Mouse (Mus musculus) thymus, adult 2 months (tissue): ENCODE measurements around the gene Erp44. TPM values are rescaled to one million over a fixed set of nuclear protein-coding genes. Genes with fewer than 3 reads are reported as not detected.

Source experiments
- DNase-seq: peaks from one replicate; pipeline ENCODE4 v3.0.0; 2021
- H3K27ac ChIP-seq: fragments of 200-500 bp; 2 replicates; pipeline ENCODE4 v1.5.1; 2012; ENCODE audit warnings: low read length, control low read depth; ENCODE audit not compliant: control insufficient read depth, insufficient read depth
- H3K27me3 ChIP-seq: fragments of 200-500 bp; 2 replicates; pipeline ENCODE4 v1.6.1; 2012; ENCODE audit warnings: mild to moderate bottlenecking, low read length, moderate library complexity, mixed read lengths; ENCODE audit not compliant: control insufficient read depth, insufficient read depth
- H3K36me3 ChIP-seq: fragments of 200-500 bp; 2 replicates; pipeline ENCODE4 v1.6.1; 2012; ENCODE audit warnings: mild to moderate bottlenecking, low read length, moderate library complexity; ENCODE audit not compliant: control insufficient read depth, insufficient read depth
- H3K4me1 ChIP-seq: fragments of 200-500 bp; replicated peaks from 2 replicates; pipeline ENCODE4 v1.6.1; 2012; ENCODE audit warnings: low read length; ENCODE audit not compliant: control insufficient read depth, insufficient read depth
- H3K4me3 ChIP-seq: fragments of 200-500 bp; 2 replicates; pipeline ENCODE4 v1.5.1; 2012; ENCODE audit warnings: mild to moderate bottlenecking, low read length, control low read depth, moderate library complexity; ENCODE audit not compliant: control insufficient read depth, insufficient read depth
- CTCF ChIP-seq: fragments of 200-500 bp; IDR thresholded peaks from 2 replicates; pipeline ENCODE4 v1.5.1; 2012; ENCODE audit warnings: mild to moderate bottlenecking, control low read depth, low read length, moderate library complexity, borderline replicate concordance; ENCODE audit not compliant: control insufficient read depth, poor library complexity, insufficient read depth; ENCODE audit errors: extremely low read depth
- POLR2A ChIP-seq: fragments of 200-500 bp; IDR thresholded peaks from 2 replicates; pipeline ENCODE4 v1.6.1; 2012; ENCODE audit warnings: mild to moderate bottlenecking, low read length, control low read depth, moderate library complexity; ENCODE audit not compliant: control insufficient read depth, poor library complexity, insufficient read depth; ENCODE audit errors: extremely low read depth
- WGBS: fragments of 180-500 bp; shearing (Covaris S2); methylation state at CpG from one replicate; pipeline ENCODE4 v1.1.7; 2018; 5-methylcytosine and 5-hydroxymethylcytosine counted together
- polyA plus RNA-seq: library from polyadenylated mRNA; depleted of rRNA; stranded (reverse); fragments of >200 nt; gene quantifications from 2 replicates; pipeline ENCODE4 v1.2.3, GENCODE M21; 2012; rRNA removed

Gene Erp44
- polyA plus RNA-seq, 1 experiment: 10.8 TPM

DNA sequence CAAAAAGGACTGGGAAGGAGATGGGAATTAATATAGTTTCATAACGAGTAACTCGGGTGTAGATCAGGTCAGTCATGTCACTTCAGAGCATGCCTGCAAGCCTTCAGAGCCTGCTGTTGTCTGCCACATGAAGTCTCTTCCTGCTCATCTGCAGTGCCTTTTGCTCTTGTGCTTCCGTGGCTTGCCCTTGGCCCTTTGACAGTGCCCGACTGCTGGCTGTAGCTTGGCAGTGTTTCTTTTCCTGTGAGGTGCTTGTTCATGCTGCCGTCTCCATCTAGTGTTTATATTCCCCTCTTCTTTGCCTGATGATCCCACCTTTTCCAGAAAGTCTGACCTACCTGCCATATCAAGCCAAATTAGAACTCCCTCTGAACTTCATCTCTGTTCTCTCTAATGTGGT, 115.5 kb downstream of the Erp44 start:
- DNase-seq: no peak
- 65% methylated on average over 5 of the region's 5 CpGs for WGBS
- Histone ChIP-seq H3K27me3 (no peaks in the 10 kb centered on the region), H3K4me1 (no peaks in the 10 kb centered on the region), H3K4me3 (no peak overlapping the region), H3K27ac (no peak overlapping the region), H3K36me3 (peaks cover 7% of the 10 kb centered on the region; the same call in 1 of the 2 replicates)
- TF ChIP-seq POLR2A (no peak), CTCF (no peak)

DNA sequence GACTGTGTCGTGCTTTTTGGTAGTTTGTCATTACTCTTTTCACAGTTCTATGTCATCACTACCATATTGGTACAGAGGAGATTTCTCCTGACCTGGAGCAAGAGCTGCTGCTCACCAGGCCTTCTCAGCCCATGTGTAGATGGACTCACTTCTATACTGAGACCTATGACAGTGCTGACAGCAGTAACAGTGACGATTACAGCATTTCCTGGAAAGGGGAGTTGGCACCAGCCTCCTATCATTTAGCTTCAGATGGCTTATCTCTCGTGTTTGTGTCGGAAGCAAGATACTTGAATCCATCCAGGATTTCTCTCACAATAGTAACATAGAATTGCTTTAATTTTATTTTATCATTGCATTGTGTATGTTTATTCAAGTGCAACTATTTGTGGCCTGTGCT, 119.0 kb downstream of the Erp44 start:
- peaks cover 3% of the 10 kb centered on the region; the same call in 1 of the 2 replicates for H3K36me3 ChIP-seq
- WGBS: 97% methylated on average over 4 of the region's 4 CpGs
- no peaks in the 10 kb centered on the region for H3K27me3 ChIP-seq
- no peaks in the 10 kb centered on the region for H3K4me1 ChIP-seq
- H3K27ac ChIP-seq: no peak overlapping the region
- TF ChIP-seq CTCF (no peak), POLR2A (no peak)
- no peak for DNase-seq
- H3K4me3 ChIP-seq: no peak overlapping the region

DNA sequence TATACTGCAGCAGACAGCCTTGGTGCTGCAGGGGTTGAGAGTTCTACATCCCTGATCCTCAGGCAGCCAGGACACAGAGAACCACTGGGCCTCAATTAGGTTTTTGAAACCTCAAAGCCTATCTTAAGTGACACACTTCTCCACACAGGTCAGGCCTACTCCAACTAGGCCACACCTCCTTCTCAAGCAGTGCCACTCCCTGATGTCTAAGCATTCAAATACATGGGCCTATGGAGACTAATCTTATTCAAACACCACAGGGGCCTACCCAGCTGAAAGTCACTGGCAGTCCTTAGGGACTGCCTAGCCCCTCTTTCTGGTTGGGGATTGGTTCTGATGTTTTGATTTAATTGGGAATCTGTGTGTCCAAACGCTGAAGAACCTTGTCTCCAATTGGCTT, 123.5 kb downstream of the Erp44 start:
- WGBS: 83% methylated on average over 1 of the region's 1 CpGs
- DNase-seq: no peak
- Histone ChIP-seq H3K4me1 (no peaks in the 10 kb centered on the region), H3K27me3 (no peaks in the 10 kb centered on the region), H3K4me3 (no peak overlapping the region), H3K27ac (no peak overlapping the region), H3K36me3 (peaks cover 3% of the 10 kb centered on the region; the same call in 1 of the 2 replicates)
- no peak for TF ChIP-seq CTCF
- TF ChIP-seq POLR2A: no peak

DNA sequence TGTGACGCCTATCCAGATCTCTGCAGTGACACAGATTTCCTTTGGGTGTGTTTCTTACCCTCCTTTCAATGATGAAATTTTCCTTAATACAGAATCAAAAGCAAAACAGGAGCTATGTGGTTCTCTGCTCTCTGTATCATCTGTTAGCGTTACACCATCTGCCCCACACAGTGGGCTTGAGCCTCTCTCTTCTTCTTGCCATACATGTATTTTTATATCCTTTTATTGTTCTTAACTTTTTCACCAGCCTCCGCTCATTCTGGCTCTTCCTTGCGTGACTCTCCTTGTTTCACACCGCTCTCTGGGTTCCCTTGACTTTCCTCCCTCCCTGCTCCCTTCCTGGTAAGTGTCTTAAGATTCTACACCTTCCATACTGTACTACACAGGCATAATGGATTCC, 126.1 kb downstream of the Erp44 start:
- no peak for TF ChIP-seq POLR2A
- TF ChIP-seq CTCF: no peak
- 97% methylated on average over 5 of the region's 5 CpGs for WGBS
- Histone ChIP-seq H3K4me3 (no peak overlapping the region), H3K36me3 (no peaks in the 10 kb centered on the region), H3K27me3 (no peaks in the 10 kb centered on the region), H3K27ac (no peak overlapping the region), H3K4me1 (no peaks in the 10 kb centered on the region)
- DNase-seq: no peak

DNA sequence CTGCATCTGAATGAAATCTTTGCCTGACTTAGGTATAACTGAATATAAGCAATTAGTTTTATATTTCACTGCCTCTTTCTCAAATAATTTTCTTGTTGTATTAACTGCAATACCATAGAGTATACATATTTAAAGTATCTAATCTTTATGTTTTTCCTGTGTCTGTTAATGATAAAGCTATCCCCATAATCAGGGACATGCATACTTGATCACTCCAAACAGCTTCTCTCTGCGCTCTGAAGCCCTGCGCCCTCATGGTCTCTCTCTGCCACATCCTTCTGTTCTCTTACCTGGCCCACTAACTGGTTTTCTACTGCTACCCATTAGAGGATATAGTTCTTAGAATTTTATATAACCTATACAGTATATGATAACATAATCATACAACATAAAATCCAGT, 129.9 kb downstream of the Erp44 start:
- H3K4me3 ChIP-seq: no peak overlapping the region
- H3K27ac ChIP-seq: no peak overlapping the region
- no peaks in the 10 kb centered on the region for H3K27me3 ChIP-seq
- WGBS: 100% methylated on average over 2 of the region's 2 CpGs
- H3K4me1 ChIP-seq: no peaks in the 10 kb centered on the region
- TF ChIP-seq CTCF (no peak), POLR2A (no peak)
- DNase-seq: no peak
- H3K36me3 ChIP-seq: no peaks in the 10 kb centered on the region

Other genes with a start within 250 kb of the Erp44 start
- gene Nr4a3, start 234.4 kb downstream of the Erp44 start, polyA plus RNA-seq: 39.7 and 46.1 TPM in 2 replicates
- 4.2 and 4.8 TPM in 2 replicates for gene Stx17, start 154.6 kb downstream of the Erp44 start, polyA plus RNA-seq
- gene Invs, start 202 bp upstream of the Erp44 start, polyA plus RNA-seq: 3.6 and 3.9 TPM in 2 replicates
- gene Tex10, start 193.9 kb upstream of the Erp44 start, polyA plus RNA-seq: 20.3 and 22.3 TPM in 2 replicates